Mouse (Mus musculus) erythroblast, adult 5-6 weeks (primary cell): ENCODE measurements around the gene Olfr1487. TPM values are rescaled to one million over a fixed set of nuclear protein-coding genes. Genes with fewer than 3 reads are reported as not detected.
"Not testable (repeated sequence)": the region's sequence is repeated elsewhere in the genome, so short reads cannot be mapped to it uniquely, and the experiment has no call there.

ENCODE experiments used
- ATAC-seq: replicated peaks from 2 replicates; pipeline ENCODE4 v1.8.0; 2016; ENCODE audit warnings: moderate number of reproducible peaks, mild to moderate bottlenecking, moderate TSS enrichment, inconsistent platforms; ENCODE audit not compliant: poor library complexity, low FRiP score, severe bottlenecking
- total RNA-seq, 2 experiments: library from RNA; stranded (forward) in 1 of 2; stranded (reverse) in 1 of 2; fragments of 150-400 nt in 1 of 2; fragments of 200-764, 138-1000 nt in 1 of 2; gene quantifications; 2 replicates each; pipeline versions ENCODE4 v1.2.3 to v1.2.4; 2015 to 2017; ENCODE audit warnings: low replicate concordance in 2 of 2

The Olfr1487 gene
- not detected in 2 replicates for total RNA-seq (2015; ENCODE audit: low replicate concordance)
- not detected in 2 replicates for total RNA-seq (2017; ENCODE audit: low replicate concordance)

DNA sequence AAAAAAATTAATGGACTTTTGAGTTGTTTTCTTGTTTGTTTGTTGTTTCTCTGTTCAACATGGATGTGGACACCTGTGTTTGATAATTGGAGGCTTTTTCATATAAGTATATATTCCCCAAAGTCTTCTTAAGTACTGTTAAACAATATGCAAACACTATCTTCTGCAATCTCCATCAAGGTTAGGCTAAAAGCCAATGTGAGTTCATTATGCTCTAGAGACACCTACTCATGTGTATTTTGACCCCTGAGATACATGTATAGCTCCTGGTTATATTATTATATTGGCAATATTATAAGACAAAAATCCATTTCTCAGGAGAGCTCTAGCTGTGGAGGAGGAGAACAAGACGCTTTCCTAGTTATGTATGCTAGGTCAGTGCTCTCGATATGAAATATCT lies at the start of gene Olfr1487:
Gene Olfr1487 (plus strand): TSS at position 301 of the 400 bp plus-strand sequence.
- not testable (repeated sequence) for ATAC-seq

DNA sequence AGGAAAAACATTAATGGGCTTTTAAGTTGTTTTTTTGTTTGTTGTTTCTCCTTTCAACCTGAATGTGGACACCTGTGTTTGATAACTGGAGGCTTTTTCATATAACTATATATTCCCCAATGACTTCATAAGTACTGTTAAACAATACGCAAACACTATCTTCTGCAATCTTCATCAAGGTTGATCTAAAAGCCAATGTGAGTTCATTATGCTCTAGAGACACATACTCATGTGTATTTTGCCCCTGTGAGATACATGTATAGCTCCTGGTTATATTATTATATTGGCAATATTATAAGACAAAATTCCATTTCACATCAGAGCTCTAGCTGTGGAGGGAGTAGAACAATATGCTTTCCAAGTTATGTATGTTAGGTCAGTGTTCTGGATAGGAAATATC lies 34.0 kb upstream of the Olfr1487 start, which contains the start of gene Olfr1484:
Gene Olfr1484 (plus strand): TSS at position 301 of the 400 bp plus-strand sequence.
- no peak for ATAC-seq

- ATAC-seq = no peak
Observed at GRCm38 (mm10) chr19:13631321-13631720, 14.1 kb downstream of the Olfr1487 start, which contains the start of gene Olfr1489. TSS of gene Olfr1489 (plus strand) at chr19:13631621.

DNA sequence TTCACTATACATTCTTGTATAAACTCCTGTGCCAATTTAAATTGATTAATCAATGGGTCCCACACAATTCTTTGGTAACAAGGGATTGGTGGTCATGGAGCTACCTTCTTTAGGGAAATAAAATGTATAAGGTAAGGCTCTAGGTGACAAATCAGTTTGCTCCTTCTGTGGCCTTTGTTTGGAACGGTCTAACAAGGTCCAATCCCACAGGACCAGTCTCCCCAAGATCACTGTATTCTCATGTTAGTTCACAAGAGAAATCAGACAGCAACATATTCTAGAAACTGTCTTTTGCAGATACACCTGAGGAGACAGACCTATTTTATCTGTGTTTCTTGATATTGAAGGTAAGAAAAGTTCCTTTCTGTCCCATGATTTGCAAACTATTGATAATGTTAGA lies 33.6 kb downstream of the Olfr1487 start, which contains the start of gene Olfr1490:
Gene Olfr1490 (plus strand): TSS at position 301 of the 400 bp plus-strand sequence.
- no peak for ATAC-seq

Other genes with a start within 250 kb of the Olfr1487 start
- not detected in 2 replicates for gene Olfr1469, start 209.5 kb upstream of the Olfr1487 start, total RNA-seq (2015; ENCODE audit: low replicate concordance)
- gene Olfr1469, start 209.5 kb upstream of the Olfr1487 start, total RNA-seq (2017; ENCODE audit: low replicate concordance) = not detected in 2 replicates
- gene Olfr1471, start 174.0 kb upstream of the Olfr1487 start, total RNA-seq (2015; ENCODE audit: low replicate concordance) = not detected in 2 replicates
- gene Olfr1471, start 174.0 kb upstream of the Olfr1487 start, total RNA-seq (2017; ENCODE audit: low replicate concordance) = not detected in 2 replicates
- gene Olfr1472, start 161.3 kb upstream of the Olfr1487 start, total RNA-seq (2015; ENCODE audit: low replicate concordance) = not detected in 2 replicates
- gene Olfr1472, start 161.3 kb upstream of the Olfr1487 start, total RNA-seq (2017; ENCODE audit: low replicate concordance) = not detected in 2 replicates
- not detected in 2 replicates for gene Olfr1474, start 147.8 kb upstream of the Olfr1487 start, total RNA-seq (2015; ENCODE audit: low replicate concordance)
- not detected in 2 replicates for gene Olfr1474, start 147.8 kb upstream of the Olfr1487 start, total RNA-seq (2017; ENCODE audit: low replicate concordance)
- not detected in 2 replicates for gene Olfr1475, start 137.2 kb upstream of the Olfr1487 start, total RNA-seq (2015; ENCODE audit: low replicate concordance)
- not detected in 2 replicates for gene Olfr1475, start 137.2 kb upstream of the Olfr1487 start, total RNA-seq (2017; ENCODE audit: low replicate concordance)
- gene Olfr1477, start 116.8 kb upstream of the Olfr1487 start, total RNA-seq (2015; ENCODE audit: low replicate concordance) = not detected in 2 replicates
- gene Olfr1477, start 116.8 kb upstream of the Olfr1487 start, total RNA-seq (2017; ENCODE audit: low replicate concordance) = not detected in 2 replicates
- gene Olfr1480, start 89.5 kb upstream of the Olfr1487 start, total RNA-seq (2015; ENCODE audit: low replicate concordance) = not detected in 2 replicates
- not detected in 2 replicates for gene Olfr1480, start 89.5 kb upstream of the Olfr1487 start, total RNA-seq (2017; ENCODE audit: low replicate concordance)
- gene Olfr1484, start 33.9 kb upstream of the Olfr1487 start, total RNA-seq (2015; ENCODE audit: low replicate concordance) = not detected in 2 replicates
- not detected in 2 replicates for gene Olfr1484, start 33.9 kb upstream of the Olfr1487 start, total RNA-seq (2017; ENCODE audit: low replicate concordance)
- not detected in 2 replicates for gene Olfr1489, start 14.2 kb downstream of the Olfr1487 start, total RNA-seq (2015; ENCODE audit: low replicate concordance)
- gene Olfr1489, start 14.2 kb downstream of the Olfr1487 start, total RNA-seq (2017; ENCODE audit: low replicate concordance) = not detected in 2 replicates
- gene Olfr1490, start 33.7 kb downstream of the Olfr1487 start, total RNA-seq (2015; ENCODE audit: low replicate concordance) = not detected in 2 replicates
- gene Olfr1490, start 33.7 kb downstream of the Olfr1487 start, total RNA-seq (2017; ENCODE audit: low replicate concordance) = not detected in 2 replicates
- not detected in 2 replicates for gene Olfr1491, start 79.9 kb downstream of the Olfr1487 start, total RNA-seq (2015; ENCODE audit: low replicate concordance)
- not detected in 2 replicates for gene Olfr1491, start 79.9 kb downstream of the Olfr1487 start, total RNA-seq (2017; ENCODE audit: low replicate concordance)
- gene Olfr1493-ps1, start 105.9 kb downstream of the Olfr1487 start, total RNA-seq (2015; ENCODE audit: low replicate concordance) = not detected in 2 replicates
- 0.26 TPM in 1 of 2 replicates, not detected in the other for gene Olfr1493-ps1, start 105.9 kb downstream of the Olfr1487 start, total RNA-seq (2017; ENCODE audit: low replicate concordance)
- gene Olfr1494, start 122.4 kb downstream of the Olfr1487 start, total RNA-seq (2015; ENCODE audit: low replicate concordance) = not detected in 2 replicates
- gene Olfr1494, start 122.4 kb downstream of the Olfr1487 start, total RNA-seq (2017; ENCODE audit: low replicate concordance) = not detected in 2 replicates
- gene Olfr1495, start 147.2 kb downstream of the Olfr1487 start, total RNA-seq (2015; ENCODE audit: low replicate concordance) = not detected in 2 replicates
- gene Olfr1495, start 147.2 kb downstream of the Olfr1487 start, total RNA-seq (2017; ENCODE audit: low replicate concordance) = not detected in 2 replicates
- gene Olfr1496, start 160.5 kb downstream of the Olfr1487 start, total RNA-seq (2015; ENCODE audit: low replicate concordance) = not detected in 2 replicates
- 2.0 TPM in 1 of 2 replicates, not detected in the other for gene Olfr1496, start 160.5 kb downstream of the Olfr1487 start, total RNA-seq (2017; ENCODE audit: low replicate concordance)
- not detected in 2 replicates for gene Olfr1497, start 180.8 kb downstream of the Olfr1487 start, total RNA-seq (2015; ENCODE audit: low replicate concordance)
- gene Olfr1497, start 180.8 kb downstream of the Olfr1487 start, total RNA-seq (2017; ENCODE audit: low replicate concordance) = not detected in 2 replicates
- not detected in 2 replicates for gene Olfr1499, start 202.1 kb downstream of the Olfr1487 start, total RNA-seq (2015; ENCODE audit: low replicate concordance)
- gene Olfr1499, start 202.1 kb downstream of the Olfr1487 start, total RNA-seq (2017; ENCODE audit: low replicate concordance) = 0.51 TPM in 1 of 2 replicates, not detected in the other
- gene Olfr1500, start 213.1 kb downstream of the Olfr1487 start, total RNA-seq (2015; ENCODE audit: low replicate concordance) = not detected in 2 replicates
- not detected in 2 replicates for gene Olfr1500, start 213.1 kb downstream of the Olfr1487 start, total RNA-seq (2017; ENCODE audit: low replicate concordance)
- not detected in 2 replicates for gene Olfr1501, start 233.3 kb downstream of the Olfr1487 start, total RNA-seq (2015; ENCODE audit: low replicate concordance)
- gene Olfr1501, start 233.3 kb downstream of the Olfr1487 start, total RNA-seq (2017; ENCODE audit: low replicate concordance) = not detected in 2 replicates
- gene Olfr1502, start 244.4 kb downstream of the Olfr1487 start, total RNA-seq (2015; ENCODE audit: low replicate concordance) = not detected in 2 replicates
- gene Olfr1502, start 244.4 kb downstream of the Olfr1487 start, total RNA-seq (2017; ENCODE audit: low replicate concordance) = not detected in 2 replicates